Comparison of ENCODE assay signal across 8 mouse cellular contexts in the genomic region with DNA sequence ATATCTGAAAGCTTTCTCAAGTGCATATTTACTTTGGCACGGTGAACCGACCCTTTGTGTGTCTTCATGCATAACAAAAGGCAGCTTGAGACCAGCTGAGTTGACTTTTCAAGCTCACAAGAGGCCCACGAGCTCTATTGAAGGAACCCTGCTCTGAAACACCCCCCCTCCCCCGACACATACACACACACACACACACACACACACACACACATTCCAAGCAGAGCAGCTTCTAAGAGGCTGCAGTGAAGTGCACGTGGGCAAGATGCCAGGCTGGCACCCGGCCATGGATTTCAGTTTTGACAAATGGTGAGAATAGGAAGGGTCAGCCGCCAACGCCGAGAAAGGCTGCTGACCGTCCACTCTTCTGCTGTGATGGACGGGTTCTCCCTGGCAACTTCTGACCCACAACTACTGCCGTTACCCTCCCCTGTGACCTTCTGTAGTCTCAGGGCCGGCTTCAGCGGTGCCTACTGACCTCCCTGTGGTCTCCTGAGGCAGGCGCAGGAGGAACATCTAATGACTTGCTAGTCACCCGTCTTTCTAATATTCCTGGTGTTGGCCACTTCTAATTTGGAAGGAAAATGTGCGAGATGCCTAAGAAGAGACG.
DNase-seq lines count a peak whose midpoint lies in the region; ATAC-seq and TF ChIP-seq lines count a peak whose summit lies in the region.

No protein-coding gene starts in this region.

- no peak for TF ChIP-seq CTCF in stomach, postnatal 0 days (IDR thresholded peaks at IDR 0.05; ENCODE audit: low read depth)

- peak; percentile 35 for DNase-seq in liver, embryonic 11.5 days (ENCODE audit: low spot score)
- DNase-seq in embryo, embryonic 10 days (ENCODE audit: low spot score) = peak; percentile 65
- DNase-seq in lung, postnatal 4 days = peak; percentile 95 to 97
- peak; percentile 56 for DNase-seq in stomach, postnatal 0 days (ENCODE audit: low spot score)

- no peak overlapping the region for H3K27ac ChIP-seq in liver, embryonic 11.5 days (ENCODE audit: low read depth, low read length)
- no peak overlapping the region for H3K27ac ChIP-seq in liver, embryonic 12.5 days
- no peak overlapping the region for H3K27ac ChIP-seq in heart, embryonic 12.5 days (ENCODE audit: poor library complexity, severe bottlenecking)
- H3K27ac ChIP-seq in kidney, embryonic 14.5 days (ENCODE audit: low read depth, low read length) = no peak overlapping the region
- 0 out of 2 replicates have a peak overlapping the region, but pooled peaks have one; percentile 4 for H3K27ac ChIP-seq in stomach, postnatal 0 days (replicated peaks)

- no peaks in the 10 kb centered on the region for H3K36me3 ChIP-seq in liver, embryonic 11.5 days (ENCODE audit: control insufficient read depth, insufficient read depth, low read length)
- no peaks in the 10 kb centered on the region for H3K36me3 ChIP-seq in liver, embryonic 12.5 days
- no peaks in the 10 kb centered on the region for H3K36me3 ChIP-seq in heart, embryonic 12.5 days
- no peaks in the 10 kb centered on the region for H3K36me3 ChIP-seq in kidney, embryonic 14.5 days (ENCODE audit: control insufficient read depth, insufficient read depth, low read length)
- no peaks in the 10 kb centered on the region for H3K36me3 ChIP-seq in stomach, postnatal 0 days (ENCODE audit: control insufficient read depth, insufficient read depth, low read length)

- no peak overlapping the region for H3K9ac ChIP-seq in liver, embryonic 11.5 days (ENCODE audit: low read depth, low read length)
- H3K9ac ChIP-seq in liver, embryonic 12.5 days = no peak overlapping the region
- no peak overlapping the region for H3K9ac ChIP-seq in heart, embryonic 12.5 days
- H3K9ac ChIP-seq in kidney, embryonic 14.5 days (ENCODE audit: low read depth, low read length) = no peak overlapping the region
- H3K9ac ChIP-seq in stomach, postnatal 0 days (ENCODE audit: low read length) = no peak overlapping the region

- 69% methylated on average over 18 of the region's 18 CpGs for WGBS in liver, embryonic 11.5 days
- 67% methylated on average over 18 of the region's 18 CpGs for WGBS in liver, embryonic 12.5 days (ENCODE audit: insufficient replicate concordance)
- 40% methylated on average over 18 of the region's 18 CpGs for WGBS in heart, embryonic 12.5 days
- 24% methylated on average over 18 of the region's 18 CpGs for WGBS in kidney, embryonic 14.5 days
- WGBS in stomach, postnatal 0 days = 19% methylated on average over 18 of the region's 18 CpGs

- H3K4me3 ChIP-seq in liver, embryonic 11.5 days (ENCODE audit: low read depth, low read length) = no peak overlapping the region
- H3K4me3 ChIP-seq in liver, embryonic 12.5 days = no peak overlapping the region
- H3K4me3 ChIP-seq in heart, embryonic 12.5 days = no peak overlapping the region
- no peak overlapping the region for H3K4me3 ChIP-seq in kidney, embryonic 14.5 days (ENCODE audit: low read length)
- H3K4me3 ChIP-seq in stomach, postnatal 0 days (ENCODE audit: low read depth, low read length) = no peak overlapping the region

- TF ChIP-seq EP300 in stomach, postnatal 0 days (optimal IDR thresholded peaks at IDR 0.05) = no peak

- H3K27me3 ChIP-seq in liver, embryonic 11.5 days (replicated peaks; ENCODE audit: control insufficient read depth, insufficient read depth, low read length) = no peaks in the 10 kb centered on the region
- no peaks in the 10 kb centered on the region for H3K27me3 ChIP-seq in liver, embryonic 12.5 days (replicated peaks)
- H3K27me3 ChIP-seq in heart, embryonic 12.5 days (replicated peaks) = no peaks in the 10 kb centered on the region
- H3K27me3 ChIP-seq in kidney, embryonic 14.5 days (ENCODE audit: control insufficient read depth, insufficient read depth, low read length) = no peaks in the 10 kb centered on the region
- H3K27me3 ChIP-seq in stomach, postnatal 0 days (ENCODE audit: control insufficient read depth, insufficient read depth, low read length) = no peaks in the 10 kb centered on the region

- H3K4me2 ChIP-seq in liver, embryonic 11.5 days = no peak overlapping the region
- H3K4me2 ChIP-seq in liver, embryonic 12.5 days = no peak overlapping the region
- peak overlapping the region; percentile 18 for H3K4me2 ChIP-seq in heart, embryonic 12.5 days
- H3K4me2 ChIP-seq in kidney, embryonic 14.5 days (replicated peaks; ENCODE audit: low read depth, low read length) = no peak overlapping the region
- no peak overlapping the region for H3K4me2 ChIP-seq in stomach, postnatal 0 days (replicated peaks; ENCODE audit: low read depth)

- ATAC-seq in liver, embryonic 11.5 days (replicated peaks; ENCODE audit: low FRiP score) = no peak
- no peak for ATAC-seq in liver, embryonic 12.5 days
- ATAC-seq in heart, embryonic 12.5 days (ENCODE audit: insufficient number of reproducible peaks, low FRiP score) = peak; percentile 79
- peak; percentile 79; the same call in 1 of the 2 replicates for ATAC-seq in kidney, embryonic 14.5 days (ENCODE audit: low FRiP score, low TSS enrichment)
- peak; percentile 79 for ATAC-seq in stomach, postnatal 0 days (ENCODE audit: low FRiP score, low TSS enrichment)
- ATAC-seq in erythroid progenitor cell, adult 5-6 weeks (replicated peaks; ENCODE audit: low FRiP score, poor library complexity, severe bottlenecking) = no peak

- H3K9me3 ChIP-seq in liver, embryonic 11.5 days (ENCODE audit: control insufficient read depth, low read length) = peaks cover 5% of the 10 kb centered on the region
- H3K9me3 ChIP-seq in liver, embryonic 12.5 days (replicated peaks) = peaks cover 47% of the 10 kb centered on the region
- H3K9me3 ChIP-seq in heart, embryonic 12.5 days (replicated peaks) = peaks cover 7% of the 10 kb centered on the region; the same call in 1 of the 2 replicates
- H3K9me3 ChIP-seq in kidney, embryonic 14.5 days (ENCODE audit: control insufficient read depth, low read length) = no peaks in the 10 kb centered on the region
- H3K9me3 ChIP-seq in stomach, postnatal 0 days (ENCODE audit: control insufficient read depth, low read length) = no peaks in the 10 kb centered on the region

- H3K4me1 ChIP-seq in liver, embryonic 11.5 days (replicated peaks; ENCODE audit: control insufficient read depth, insufficient read depth, low read length) = no peaks in the 10 kb centered on the region
- H3K4me1 ChIP-seq in liver, embryonic 12.5 days = no peaks in the 10 kb centered on the region
- peaks cover 8% of the 10 kb centered on the region; the same call in 1 of the 2 replicates for H3K4me1 ChIP-seq in heart, embryonic 12.5 days (replicated peaks)
- peaks cover 9% of the 10 kb centered on the region; the same call in 1 of the 2 replicates for H3K4me1 ChIP-seq in kidney, embryonic 14.5 days (ENCODE audit: control insufficient read depth, insufficient read depth, low read length)
- H3K4me1 ChIP-seq in stomach, postnatal 0 days (replicated peaks; ENCODE audit: control insufficient read depth, insufficient read depth) = peaks cover 2% of the 10 kb centered on the region; the same call in 1 of the 2 replicates

Comparison
In these comparisons a context has a peak if more than half of its experiments do, and no peak if none do; other contexts are left out.
1. ATAC-seq: peak in heart, embryonic 12.5 days (single experiment), kidney, embryonic 14.5 days (single experiment) and stomach, postnatal 0 days (single experiment); none in liver, embryonic 11.5 days (single experiment), liver, embryonic 12.5 days (single experiment) and erythroid progenitor cell, adult 5-6 weeks (single experiment).
2. DNase-seq: peak in every context shown above with its lines; median percentile 96 in lung, postnatal 4 days; 65 in embryo, embryonic 10 days; 56 in stomach, postnatal 0 days; 35 in liver, embryonic 11.5 days.